Mouse (Mus musculus) lung, embryonic 16.5 days (tissue): ENCODE measurements around the gene Ywhab. TPM values are rescaled to one million over a fixed set of nuclear protein-coding genes. Genes with fewer than 3 reads are reported as not detected.

ENCODE experiments used
- ATAC-seq: fragments of 200-750 bp; cut with Nextera tagmentation; 2 replicates; pipeline ENCODE4 v1.8.0; 2017; ENCODE audit warnings: low read depth, mild to moderate bottlenecking, moderate library complexity
- H3K27ac ChIP-seq: fragments of 300-500 bp; sonication (generic); 2 replicates; pipeline ENCODE4 v1.5.1; 2014; ENCODE audit warnings: mild to moderate bottlenecking, control low read depth, low read length
- H3K27me3 ChIP-seq: fragments of 300-500 bp; sonication (generic); 2 replicates; pipeline ENCODE4 v1.6.1; 2014; ENCODE audit warnings: low read depth, low read length, mixed read lengths; ENCODE audit not compliant: control insufficient read depth, insufficient read depth
- H3K36me3 ChIP-seq: fragments of 300-500 bp; sonication (generic); 2 replicates; pipeline ENCODE4 v1.6.1; 2014; ENCODE audit warnings: low read length; ENCODE audit not compliant: control insufficient read depth, insufficient read depth
- H3K4me1 ChIP-seq: fragments of 300-500 bp; sonication (generic); replicated peaks from 2 replicates; pipeline ENCODE4 v1.6.1; 2014; ENCODE audit warnings: low read length, mixed read lengths; ENCODE audit not compliant: control insufficient read depth, insufficient read depth
- H3K4me2 ChIP-seq: fragments of 300-500 bp; sonication (generic); 2 replicates; pipeline ENCODE4 v1.6.1; 2014; ENCODE audit warnings: low read depth, low read length, control low read depth
- H3K4me3 ChIP-seq: fragments of 300-500 bp; sonication (generic); 2 replicates; pipeline ENCODE4 v1.5.1; 2014; ENCODE audit warnings: mild to moderate bottlenecking, low read length, control low read depth
- H3K9ac ChIP-seq: fragments of 300-500 bp; sonication (generic); 2 replicates; pipeline ENCODE4 v1.6.1; 2014; ENCODE audit warnings: low read length, control low read depth
- H3K9me3 ChIP-seq: fragments of 300-500 bp; sonication (generic); 2 replicates; pipeline ENCODE4 v1.6.1; 2016; ENCODE audit warnings: low read length; ENCODE audit not compliant: control insufficient read depth
- WGBS: fragments of 180-500 bp; shearing (Covaris S2); extraction: QIAGEN DNeasy Blood & Tissue Kit; methylation state at CpG from one replicate; pipeline ENCODE4 v1.1.7; 2014; 5-methylcytosine and 5-hydroxymethylcytosine counted together
- polyA plus RNA-seq: library from polyadenylated mRNA; unstranded; fragments of >200 nt; fragmentation: Nextera tagmentation; extraction: Ambion mirVana; gene quantifications from 2 replicates; pipeline ENCODE4 v1.2.1, GENCODE M21; 2015

Ywhab gene
- polyA plus RNA-seq, 1 experiment from 2014 or later, result 308 TPM

DNA sequence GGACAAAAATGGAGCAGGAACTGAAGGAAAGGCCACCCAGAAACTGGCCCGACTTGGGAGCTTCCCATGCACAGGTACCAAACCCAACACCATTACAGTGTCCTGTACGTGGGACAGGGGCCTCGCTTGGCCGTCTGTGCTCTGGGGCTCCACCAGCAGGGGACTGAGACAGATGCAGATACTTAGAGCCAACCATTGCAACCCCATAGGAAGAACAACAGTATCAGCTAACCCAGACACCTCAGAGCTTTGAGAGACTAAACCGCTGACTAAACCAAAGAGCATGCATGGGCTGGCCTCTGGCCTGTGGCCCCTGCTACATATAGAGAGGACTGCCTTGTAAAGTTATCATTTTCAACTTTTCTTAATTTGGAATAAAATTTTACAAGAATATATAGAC lies 9.7 kb downstream of the Ywhab start:
- ATAC-seq, result no peak
- no peaks in the 10 kb centered on the region for H3K36me3 ChIP-seq
- H3K4me2 ChIP-seq, result no peak overlapping the region
- no peak overlapping the region for H3K9ac ChIP-seq
- no peak overlapping the region for H3K27ac ChIP-seq
- no peaks in the 10 kb centered on the region for H3K27me3 ChIP-seq
- H3K4me3 ChIP-seq, result no peak overlapping the region
- H3K9me3 ChIP-seq, result no peaks in the 10 kb centered on the region
- H3K4me1 ChIP-seq, result peaks cover 28% of the 10 kb centered on the region
- 74% methylated on average over 5 of the region's 5 CpGs for WGBS

GRCm38 (mm10) chr2:164006932-164007331 lies 12.2 kb downstream of the Ywhab start:
- H3K4me2 ChIP-seq, result no peak overlapping the region
- no peaks in the 10 kb centered on the region for H3K27me3 ChIP-seq
- ATAC-seq, result peak; percentile 44; the same call in 1 of the 2 replicates
- no peak overlapping the region for H3K9ac ChIP-seq
- H3K27ac ChIP-seq, result 0 out of 2 replicates have a peak overlapping the region, but pooled peaks have one; percentile 34
- no peaks in the 10 kb centered on the region for H3K9me3 ChIP-seq
- no peak overlapping the region for H3K4me3 ChIP-seq
- H3K4me1 ChIP-seq, result peaks cover 28% of the 10 kb centered on the region
- H3K36me3 ChIP-seq, result peaks cover 6% of the 10 kb centered on the region
- WGBS, result 46% methylated on average over 10 of the region's 10 CpGs

- Histone ChIP-seq H3K4me2 (no peak overlapping the region), H3K27me3 (no peaks in the 10 kb centered on the region), H3K9ac (no peak overlapping the region), H3K4me3 (no peak overlapping the region), H3K36me3 (peaks cover 13% of the 10 kb centered on the region), H3K27ac (no peak overlapping the region), H3K9me3 (no peaks in the 10 kb centered on the region), H3K4me1 (peaks cover 28% of the 10 kb centered on the region)
- ATAC-seq, result no peak
- WGBS, result 85% methylated on average over 8 of the region's 8 CpGs
Observed at GRCm38 (mm10) chr2:164007547-164007946, 12.8 kb downstream of the Ywhab start.

GRCm38 (mm10) chr2:164007987-164008545 lies 13.3 kb downstream of the Ywhab start:
- H3K27ac ChIP-seq, result no peak overlapping the region; the same call in 1 of the 2 replicates
- no peaks in the 10 kb centered on the region for H3K9me3 ChIP-seq
- H3K4me2 ChIP-seq, result no peak overlapping the region
- peaks cover 28% of the 10 kb centered on the region for H3K4me1 ChIP-seq
- no peak overlapping the region for H3K4me3 ChIP-seq
- no peaks in the 10 kb centered on the region for H3K27me3 ChIP-seq
- H3K36me3 ChIP-seq, result peaks cover 16% of the 10 kb centered on the region
- no peak overlapping the region for H3K9ac ChIP-seq
- no peak for ATAC-seq
- 82% methylated on average over 2 of the region's 2 CpGs for whole genome bisulfite sequencing

DNA sequence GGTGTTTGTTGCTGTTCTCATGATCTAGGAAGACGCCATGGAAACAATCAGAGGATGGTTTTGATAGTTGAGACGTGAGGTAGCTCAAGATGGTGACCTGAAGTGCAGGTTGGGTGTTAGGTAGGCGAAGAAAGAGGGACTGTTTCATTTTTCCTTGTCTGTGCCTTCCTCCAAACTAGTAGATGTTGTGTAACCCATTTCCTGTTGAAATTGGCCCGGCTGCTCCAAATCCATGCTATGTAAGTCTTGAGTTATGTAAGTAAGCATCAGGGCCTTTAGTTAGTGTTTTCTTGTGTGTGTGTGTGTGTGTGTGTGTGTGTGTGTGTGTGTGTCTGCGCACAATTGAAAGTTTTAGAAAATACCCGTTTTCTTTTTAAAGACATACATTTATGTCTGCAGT lies 14.5 kb downstream of the Ywhab start:
- peaks cover 25% of the 10 kb centered on the region for H3K4me1 ChIP-seq
- peak overlapping the region; percentile 66 for H3K27ac ChIP-seq
- H3K36me3 ChIP-seq, result peaks cover 23% of the 10 kb centered on the region
- no peaks in the 10 kb centered on the region for H3K9me3 ChIP-seq
- H3K4me3 ChIP-seq, result no peak overlapping the region
- no peak overlapping the region for H3K9ac ChIP-seq
- ATAC-seq, result peak; percentile 60; the same call in 1 of the 2 replicates
- no peak overlapping the region for H3K4me2 ChIP-seq
- WGBS, result 72% methylated on average over 6 of the region's 6 CpGs
- H3K27me3 ChIP-seq, result no peaks in the 10 kb centered on the region

DNA sequence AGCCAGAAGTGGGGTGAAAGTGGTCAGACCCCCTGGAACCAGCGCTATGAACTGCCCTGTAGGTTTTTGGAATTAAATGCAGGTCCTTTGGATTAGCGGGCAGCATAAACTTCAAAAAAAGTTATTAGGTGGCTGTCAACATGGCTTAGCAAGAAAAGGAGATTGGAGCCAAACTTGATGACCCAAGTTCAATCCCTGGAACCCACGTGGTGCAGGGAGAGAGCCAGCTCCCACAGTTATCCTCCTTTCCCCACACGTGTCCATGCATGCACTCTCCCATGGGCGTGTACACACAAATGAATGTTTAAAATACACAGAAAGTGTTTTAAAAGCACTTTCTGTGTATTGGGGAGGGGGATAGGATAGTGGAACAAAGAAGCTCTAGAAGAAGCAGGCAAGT lies 15.7 kb downstream of the Ywhab start:
- Histone ChIP-seq H3K4me1 (peaks cover 24% of the 10 kb centered on the region), H3K9ac (no peak overlapping the region), H3K4me2 (no peak overlapping the region), H3K9me3 (no peaks in the 10 kb centered on the region), H3K4me3 (no peak overlapping the region), H3K27me3 (no peaks in the 10 kb centered on the region), H3K36me3 (peaks cover 32% of the 10 kb centered on the region), H3K27ac (no peak overlapping the region)
- no peak for ATAC-seq
- WGBS, result 73% methylated on average over 5 of the region's 5 CpGs

GRCm38 (mm10) chr2:164010944-164011343 lies 16.2 kb downstream of the Ywhab start:
- peaks cover 37% of the 10 kb centered on the region for H3K36me3 ChIP-seq
- H3K27ac ChIP-seq, result no peak overlapping the region
- no peak overlapping the region for H3K4me3 ChIP-seq
- H3K27me3 ChIP-seq, result no peaks in the 10 kb centered on the region
- H3K4me1 ChIP-seq, result peaks cover 19% of the 10 kb centered on the region
- no peak overlapping the region for H3K4me2 ChIP-seq
- no peak overlapping the region for H3K9ac ChIP-seq
- H3K9me3 ChIP-seq, result no peaks in the 10 kb centered on the region
- 87% methylated on average over 3 of the region's 3 CpGs for WGBS
- no peak for ATAC-seq

DNA sequence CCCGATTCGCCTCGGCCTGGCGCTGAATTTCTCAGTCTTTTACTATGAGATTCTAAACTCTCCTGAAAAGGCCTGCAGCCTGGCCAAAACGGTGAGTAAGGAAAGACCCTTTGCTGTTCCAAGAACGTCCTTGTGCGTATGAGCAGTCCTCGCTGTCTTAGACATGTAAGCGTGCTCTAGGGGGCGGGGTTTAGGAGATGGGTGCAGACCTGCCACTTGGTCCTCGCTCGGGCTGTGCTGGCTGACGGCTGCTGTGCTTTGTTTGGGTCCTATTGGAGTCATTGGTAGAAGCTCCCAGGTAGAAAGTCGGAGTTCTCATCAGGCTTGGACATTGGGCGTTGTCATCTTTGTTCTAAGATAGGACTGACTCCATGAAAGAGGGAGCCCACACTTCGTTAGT lies 20.5 kb downstream of the Ywhab start:
- H3K9me3 ChIP-seq, result no peaks in the 10 kb centered on the region
- no peak overlapping the region for H3K4me2 ChIP-seq
- ATAC-seq, result no peak
- WGBS, result 91% methylated on average over 16 of the region's 16 CpGs
- no peaks in the 10 kb centered on the region for H3K27me3 ChIP-seq
- no peak overlapping the region for H3K27ac ChIP-seq
- no peak overlapping the region for H3K9ac ChIP-seq
- peaks cover 58% of the 10 kb centered on the region for H3K36me3 ChIP-seq
- H3K4me3 ChIP-seq, result no peak overlapping the region
- no peaks in the 10 kb centered on the region for H3K4me1 ChIP-seq

DNA sequence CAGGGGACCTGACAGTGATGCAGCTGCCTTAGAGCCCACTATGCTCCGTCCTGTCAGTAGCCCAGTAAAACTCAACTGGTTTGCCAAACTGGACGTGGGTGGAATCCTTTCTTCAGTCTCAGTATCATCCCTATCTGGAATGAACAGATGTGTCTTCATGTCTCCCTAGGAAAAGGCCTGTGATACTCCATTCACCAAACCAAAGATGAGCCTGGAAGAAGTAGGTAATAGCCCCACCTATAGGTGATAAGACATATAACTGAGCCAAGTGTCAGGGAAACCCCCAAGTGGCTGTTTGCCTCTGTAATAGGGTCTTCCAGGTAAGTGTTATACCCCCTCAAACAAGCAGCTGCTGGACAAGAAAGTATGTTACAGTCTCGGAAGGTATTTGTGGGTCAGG lies 24.1 kb downstream of the Ywhab start:
- 95% methylated on average over 3 of the region's 3 CpGs for WGBS
- H3K9ac ChIP-seq, result no peak overlapping the region
- ATAC-seq, result no peak
- no peaks in the 10 kb centered on the region for H3K9me3 ChIP-seq
- H3K4me3 ChIP-seq, result no peak overlapping the region
- H3K4me2 ChIP-seq, result no peak overlapping the region
- peaks cover 38% of the 10 kb centered on the region for H3K36me3 ChIP-seq
- no peaks in the 10 kb centered on the region for H3K27me3 ChIP-seq
- H3K4me1 ChIP-seq, result no peaks in the 10 kb centered on the region
- no peak overlapping the region for H3K27ac ChIP-seq

DNA sequence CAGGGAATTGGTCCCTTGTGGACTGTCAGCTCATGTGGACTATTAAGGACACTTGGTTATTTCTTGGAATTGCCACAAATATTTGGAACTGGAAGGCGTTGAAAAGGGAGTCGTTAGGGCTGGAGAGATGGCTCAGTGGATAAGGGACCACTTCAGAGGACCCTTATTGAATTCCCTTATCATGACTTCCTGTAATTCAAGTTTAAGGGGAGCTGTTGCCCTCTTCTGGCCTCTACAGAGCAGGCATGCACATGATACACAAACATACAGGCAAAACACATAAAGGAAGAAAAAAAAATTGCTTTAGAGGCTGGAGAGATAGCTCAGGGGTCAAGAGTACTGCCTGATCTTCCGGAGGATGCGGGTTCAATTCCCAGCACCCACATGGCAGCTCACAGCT lies 25.2 kb downstream of the Ywhab start:
- WGBS, result 73% methylated on average over 4 of the region's 4 CpGs

More for the DNA sequence above, 25.2 kb downstream of the Ywhab start:
- ATAC-seq, result no peak
- no peak overlapping the region for H3K4me2 ChIP-seq
- no peak overlapping the region for H3K27ac ChIP-seq
- H3K4me1 ChIP-seq, result no peaks in the 10 kb centered on the region
- H3K9ac ChIP-seq, result no peak overlapping the region
- H3K4me3 ChIP-seq, result no peak overlapping the region
- H3K36me3 ChIP-seq, result peaks cover 31% of the 10 kb centered on the region
- H3K27me3 ChIP-seq, result no peaks in the 10 kb centered on the region
- H3K9me3 ChIP-seq, result no peaks in the 10 kb centered on the region
